Mouse (Mus musculus) layer of hippocampus, adult 2 months (tissue): ENCODE data around the gene Ppara. TPM values are rescaled to one million over a fixed set of nuclear protein-coding genes. Genes with fewer than 3 reads are reported as not detected.
A peak's percentile ranks its signal among the peaks of the same experiment; 100 is the strongest.
"Not testable (repeated sequence)": the region's sequence is repeated elsewhere in the genome, so short reads cannot be mapped to it uniquely, and the experiment has no call there.

ENCODE experiments used
- DNase-seq, 2 experiments: peaks; one replicate each; pipeline ENCODE4 v3.0.0; 2022; ENCODE audit warnings: low spot score in 2 of 2
- H3K27ac ChIP-seq: fragments of 200-600 bp; 2 replicates; pipeline ENCODE4 v1.8.1; 2022
- H3K4me3 ChIP-seq: fragments of 200-600 bp; 2 replicates; pipeline ENCODE4 v1.8.1; 2022; ENCODE audit warnings: mild to moderate bottlenecking
- CTCF ChIP-seq: fragments of 200-600 bp; conservative IDR thresholded peaks from 2 replicates; pipeline ENCODE4 v1.8.1; 2022; ENCODE audit warnings: antibody characterized with exemption, mild to moderate bottlenecking, moderate library complexity
- total RNA-seq, 2 experiments: library from RNA; stranded (reverse); gene quantifications; 2 replicates each; pipeline ENCODE4 v1.2.3; 2021

The Ppara gene
- total RNA-seq, 2 experiments from 2014 or later = 3.1 to 3.9 TPM

DNA sequence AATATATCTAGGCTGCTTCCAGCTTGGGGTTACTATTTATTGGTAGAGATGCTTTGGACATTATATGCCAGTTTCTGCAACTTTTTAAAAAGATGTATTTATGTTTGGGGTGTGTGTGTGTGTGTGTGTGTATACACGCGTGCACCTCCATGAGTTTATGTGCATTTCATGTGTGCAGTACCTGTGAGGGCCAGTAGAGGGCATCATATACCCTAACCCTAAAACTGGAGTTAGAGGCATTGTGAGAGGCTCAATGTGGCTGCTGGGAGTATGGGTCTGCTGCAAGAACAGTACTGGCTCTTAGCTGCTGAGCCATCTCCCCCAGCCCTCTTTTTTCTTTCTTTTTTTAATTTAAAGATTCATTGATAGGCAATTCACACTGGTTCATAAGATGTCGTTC lies 23.0 kb downstream of the Ppara start:
- no peak for DNase-seq
- peak; percentile 56 for TF ChIP-seq CTCF
- Histone ChIP-seq H3K27ac (no peak overlapping the region), H3K4me3 (no peak overlapping the region)

- no peak for TF ChIP-seq CTCF
- no peak overlapping the region for H3K4me3 ChIP-seq
- DNase-seq = no peak
- H3K27ac ChIP-seq = no peak overlapping the region
These were observed 28.0 kb downstream of the Ppara start for GRCm38 (mm10) chr15:85762761-85763160.

DNA sequence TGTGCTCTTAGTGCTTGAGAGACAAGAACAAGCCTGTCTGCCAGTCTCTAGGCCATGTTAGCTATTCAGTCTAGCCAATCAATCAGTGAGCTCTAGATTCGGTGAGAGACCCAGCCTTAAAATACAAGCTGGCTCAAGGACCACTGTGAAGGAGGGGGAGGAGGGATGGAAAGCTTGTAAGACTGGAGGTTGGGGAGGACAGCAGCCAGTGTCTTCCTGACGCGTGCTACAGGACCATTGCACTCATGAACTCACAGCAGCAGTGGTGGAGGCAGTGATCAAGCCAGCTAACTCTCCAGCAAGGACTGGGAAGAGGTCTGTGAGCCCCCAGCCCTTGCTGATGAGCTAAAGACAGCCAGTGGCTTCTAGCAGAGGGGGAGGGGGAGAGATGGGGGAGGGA lies 30.2 kb downstream of the Ppara start:
- Histone ChIP-seq H3K4me3 (no peak overlapping the region), H3K27ac (no peak overlapping the region)
- TF ChIP-seq CTCF = no peak
- DNase-seq = no peak

DNA sequence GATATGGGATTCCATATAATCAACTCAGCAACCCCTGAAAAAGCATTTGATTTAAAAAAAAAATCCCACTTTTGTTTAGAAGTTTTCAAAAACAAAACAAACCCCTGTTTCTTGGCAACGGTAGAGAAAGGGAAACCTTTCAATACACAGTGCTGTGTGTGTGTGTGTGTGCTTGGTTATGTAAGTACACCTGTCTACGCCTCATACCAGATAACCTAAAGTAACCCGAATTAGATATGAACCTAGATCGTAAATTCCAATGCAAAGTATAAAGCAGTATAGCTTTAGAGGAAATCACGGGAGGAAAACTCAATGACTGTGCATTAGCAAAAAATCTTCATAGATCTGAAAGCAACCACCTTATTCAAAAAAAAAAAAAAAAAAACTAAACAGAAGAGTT lies 31.9 kb downstream of the Ppara start:
- no peak overlapping the region for H3K27ac ChIP-seq
- no peak overlapping the region for H3K4me3 ChIP-seq
- no peak for TF ChIP-seq CTCF
- no peak for DNase-seq

GRCm38 (mm10) chr15:85768991-85769390 lies 34.2 kb downstream of the Ppara start:
- no peak overlapping the region for H3K4me3 ChIP-seq
- TF ChIP-seq CTCF = no peak
- DNase-seq = no peak

DNA sequence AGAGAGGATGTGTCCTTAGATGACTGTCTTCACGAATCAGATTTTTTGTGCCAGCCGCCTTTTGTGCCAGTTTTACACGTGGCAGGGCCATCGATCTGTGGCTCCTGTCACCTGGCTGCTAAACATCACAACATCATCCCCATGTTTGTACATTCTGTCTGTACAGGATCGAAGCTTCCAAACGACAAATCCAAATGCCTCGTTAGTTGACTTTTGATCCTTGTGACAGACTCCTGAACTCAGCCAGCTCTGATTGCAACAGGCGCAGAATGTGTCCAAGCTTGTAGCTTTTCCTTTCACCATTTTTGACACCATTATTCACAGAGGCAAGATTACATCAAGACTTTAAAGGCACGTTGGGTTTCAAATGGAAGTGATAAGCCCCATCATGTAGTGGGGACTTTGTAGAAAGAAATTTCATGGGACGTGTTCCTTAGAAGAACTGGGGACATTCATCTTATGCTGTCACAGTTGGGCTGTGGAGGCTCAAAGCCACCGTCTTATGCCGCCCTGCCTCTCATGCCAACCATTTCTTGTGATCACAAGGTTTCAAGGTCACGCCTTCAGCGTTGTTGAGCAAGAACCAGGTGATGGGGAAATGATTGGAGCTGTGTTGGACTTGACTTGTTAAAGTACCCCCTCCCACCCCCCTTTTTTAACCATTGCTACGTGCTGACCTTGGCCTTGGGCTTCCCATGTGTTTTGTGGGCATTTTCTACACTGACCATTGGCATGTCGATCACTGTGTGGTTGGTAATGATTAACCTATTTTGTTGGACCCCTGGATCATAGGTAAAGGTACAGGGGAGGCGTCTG lies 36.7 kb downstream of the Ppara start:
- DNase-seq = no peak
- Histone ChIP-seq H3K27ac (no peak overlapping the region), H3K4me3 (no peak overlapping the region)

More at GRCm38 (mm10) chr15:85768991-85769390, 34.2 kb downstream of the Ppara start:
- no peak overlapping the region for H3K27ac ChIP-seq

GRCm38 (mm10) chr15:85772146-85772740 lies 37.5 kb downstream of the Ppara start:
- peak; percentile 48 for TF ChIP-seq CTCF
- DNase-seq = no peak
- Histone ChIP-seq H3K27ac (no peak overlapping the region), H3K4me3 (no peak overlapping the region)

More for the DNA sequence above, 36.7 kb downstream of the Ppara start:
- TF ChIP-seq CTCF = no peak

GRCm38 (mm10) chr15:85774419-85774818 lies 39.6 kb downstream of the Ppara start:
- no peak overlapping the region for H3K4me3 ChIP-seq
- TF ChIP-seq CTCF = no peak
- H3K27ac ChIP-seq = no peak overlapping the region
- DNase-seq = no peak

GRCm38 (mm10) chr15:85775001-85775400 lies 40.2 kb downstream of the Ppara start:
- no peak overlapping the region for H3K4me3 ChIP-seq
- H3K27ac ChIP-seq = no peak overlapping the region
- DNase-seq = peak in 1 of 2 experiments; percentile 16
- no peak for TF ChIP-seq CTCF

DNA sequence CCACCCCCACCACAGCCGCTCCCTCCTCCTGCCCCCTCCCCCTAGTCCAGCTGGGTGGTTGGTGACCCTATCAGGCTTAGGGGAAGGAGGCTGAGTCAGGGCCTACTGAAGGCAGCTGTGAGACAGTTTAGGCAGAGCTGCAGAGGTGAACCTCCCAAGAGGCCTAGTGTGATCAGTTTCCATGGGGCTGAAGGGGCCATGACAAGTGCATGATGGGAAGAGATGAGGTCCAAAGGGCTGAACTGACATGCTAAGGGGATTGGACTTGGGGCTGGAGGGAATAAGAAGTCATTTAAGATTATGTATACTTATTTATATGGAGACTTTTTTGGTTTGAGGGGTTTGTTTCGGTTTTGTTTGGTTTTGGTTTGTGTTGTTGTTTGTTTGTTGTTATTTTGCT lies 41.5 kb downstream of the Ppara start:
- Histone ChIP-seq H3K4me3 (no peak overlapping the region), H3K27ac (no peak overlapping the region)
- no peak for DNase-seq
- TF ChIP-seq CTCF = no peak

DNA sequence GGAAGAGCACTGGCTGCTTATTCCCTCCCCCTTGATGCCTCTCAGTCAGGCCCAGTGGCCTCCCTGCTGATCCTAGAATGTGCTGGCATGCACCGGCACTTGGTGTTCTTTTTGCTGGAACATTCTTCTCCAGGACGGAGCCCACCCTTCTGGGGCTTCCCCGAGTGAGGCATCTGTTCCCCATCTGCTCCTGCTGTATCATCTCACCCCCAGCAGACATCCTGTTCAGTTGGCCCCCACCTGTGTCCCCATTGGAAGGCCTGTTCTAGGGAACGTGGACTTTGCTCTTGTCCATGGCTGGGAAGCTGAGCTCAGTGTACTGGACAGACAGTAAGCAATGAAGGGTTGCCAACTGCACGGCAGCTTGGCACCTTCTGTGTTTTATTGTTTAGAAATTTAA lies 42.0 kb downstream of the Ppara start:
- TF ChIP-seq CTCF = no peak
- DNase-seq = peak; percentile 26 to 58
- Histone ChIP-seq H3K4me3 (no peak overlapping the region), H3K27ac (no peak overlapping the region)

- DNase-seq, H3K27ac ChIP-seq, H3K4me3 ChIP-seq: not testable (repeated sequence)
These were observed 44.1 kb downstream of the Ppara start for GRCm38 (mm10) chr15:85778891-85779290.

DNA sequence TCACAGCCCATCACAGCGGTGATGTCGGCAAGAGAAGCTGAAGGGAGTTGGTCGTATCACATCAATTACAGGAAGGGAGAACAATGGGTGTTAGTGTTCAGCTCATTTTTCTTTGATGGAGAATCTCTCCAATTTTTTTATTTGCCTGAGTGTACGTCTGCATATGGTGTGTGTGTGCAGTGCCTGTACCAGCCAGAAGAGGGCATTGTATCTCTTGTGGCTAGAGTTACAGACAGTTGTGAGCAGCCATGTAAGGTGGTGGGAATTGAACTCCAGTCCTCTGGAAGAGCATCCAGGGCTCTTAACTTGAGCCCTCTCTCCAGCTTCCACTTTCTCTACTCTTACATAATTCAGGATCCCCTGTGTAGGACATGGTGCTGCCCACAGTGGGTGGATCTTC lies 48.4 kb downstream of the Ppara start:
- H3K27ac ChIP-seq = no peak overlapping the region
- DNase-seq = no peak
- no peak overlapping the region for H3K4me3 ChIP-seq
- TF ChIP-seq CTCF = peak; percentile 39

GRCm38 (mm10) chr15:85784341-85784740 lies 49.6 kb downstream of the Ppara start:
- Histone ChIP-seq H3K4me3 (no peak overlapping the region), H3K27ac (no peak overlapping the region)
- DNase-seq = no peak
- no peak for TF ChIP-seq CTCF
